Mouse (Mus musculus) left cerebral cortex, postnatal 10 days (tissue): ENCODE data around the gene Mfsd9. TPM values are rescaled to one million over a fixed set of nuclear protein-coding genes. Genes with fewer than 3 reads are reported as not detected.

Experiments used
- DNase-seq, 2 experiments: peaks; one replicate each; pipeline ENCODE4 v3.0.0; 2021 to 2022; ENCODE audit warnings: low spot score in 2 of 2, mixed read lengths in 1 of 2; ENCODE audit errors: extremely low spot score in 1 of 2
- intact Hi-C: fragments of 180-260 bp; cut with DNase I; formaldehyde crosslinking; loops from one replicate; pipeline ENCODE4 v1.15.1; 2025
- total RNA-seq, 2 experiments: library from RNA; stranded (reverse); gene quantifications; 2 replicates each; pipeline ENCODE4 v1.2.3; 2021

Gene Mfsd9
- total RNA-seq, 2 experiments from 2014 or later, result 4.7 to 5.0 TPM

GRCm38 (mm10) chr1:40737671-40738070 lies 52.8 kb downstream of the Mfsd9 start:
- intact Hi-C loops, result no loop called here

GRCm38 (mm10) chr1:40728636-40729035 lies 61.9 kb downstream of the Mfsd9 start:
- intact Hi-C loops, result no loop called here
- DNase-seq, result no peak

More at GRCm38 (mm10) chr1:40737671-40738070, 52.8 kb downstream of the Mfsd9 start:
- DNase-seq, result no peak

- intact Hi-C loops, result no loop called here
- DNase-seq, result no peak
Measured at GRCm38 (mm10) chr1:40727404-40727803, 63.1 kb downstream of the Mfsd9 start.

- DNase-seq, result no peak
- intact Hi-C loops, result no loop called here
Measured at GRCm38 (mm10) chr1:40726051-40726450, 64.4 kb downstream of the Mfsd9 start.

Other genes starting within 250 kb of the Mfsd9 start
- gene Slc9a4, start 210.6 kb downstream of the Mfsd9 start, total RNA-seq, result under 1 TPM; 0.49 to 0.88 TPM
- gene Slc9a2, start 110.1 kb downstream of the Mfsd9 start, total RNA-seq, result 1 to 10 TPM; 2.8 to 3.6 TPM
- gene Tmem182, start 14.9 kb upstream of the Mfsd9 start, total RNA-seq, result under 1 TPM; 0.16 to 0.24 TPM